13 mouse cellular contexts compared by ENCODE assay signal in genomic region chr5:105523452-105523851, GRCm38 (mm10). TPM values are rescaled to one million over a fixed set of nuclear protein-coding genes. Genes with fewer than 3 reads are reported as not detected.
A peak's percentile ranks its signal among the peaks of the same experiment; 100 is the strongest.
DNase-seq lines count a peak whose midpoint lies in the region; ATAC-seq and TF ChIP-seq lines count a peak whose summit lies in the region.
"Had no signal": no experiment of that assay in that cellular context is flagged by ENCODE, and none has a peak within 500 bp of the region (broad histone marks: within the 10 kb centered on the region; RNA-seq: fewer than 3 reads in every experiment).

No protein-coding gene starts in this region.

- H3K36me3 ChIP-seq in heart, embryonic 14.5 days (ENCODE audit: control insufficient read depth, insufficient read depth, low read length): peaks cover 30% of the 10 kb centered on the region
- H3K36me3 ChIP-seq in lung, embryonic 14.5 days (ENCODE audit: insufficient read depth): peaks cover 5% of the 10 kb centered on the region; the same call in 1 of the 2 replicates

- no peak overlapping the region for H3K4me3 ChIP-seq in heart, embryonic 14.5 days (ENCODE audit: control insufficient read depth in 1 of 2, insufficient read depth in 1 of 2, low read depth in 1 of 2, low read length in 2 of 2)
- no peak overlapping the region for H3K4me3 ChIP-seq in lung, embryonic 14.5 days (ENCODE audit: low read depth, low read length)

- peak; percentile 95 for DNase-seq in heart, adult 11 months
- DNase-seq in heart, postnatal 36 days: no peak
- DNase-seq in MEL-GATA-1-ER (ENCODE audit: extremely low read depth, low read depth): peak; percentile 74
- peak; percentile 31 for DNase-seq in lung, embryonic 14.5 days
- DNase-seq in adrenal gland, adult 18-20 months (ENCODE audit: low spot score in 2 of 2): no peak
- DNase-seq in thymus, postnatal 25 days: no peak
- DNase-seq in neural tube, embryonic 10.5 days (ENCODE audit: extremely low spot score, low spot score): no peak
- DNase-seq: B cell, adult 2 months; cerebellum, adult 9-10 months; kidney, adult 8-10 months; thymus, adult 18-20 months had no signal

- WGBS in heart, embryonic 14.5 days: 21% methylated on average over 3 of the region's 3 CpGs
- WGBS in lung, embryonic 14.5 days: 47% methylated on average over 3 of the region's 3 CpGs

- intact Hi-C loops in heart, postnatal 36 days (cut with DNase I): loop anchor here (5.0 kb wide), 2 partner anchors 34 to 64 kb away; no protein-coding TSS in a partner anchor

- H3K9me3 ChIP-seq in heart, embryonic 14.5 days (ENCODE audit: control insufficient read depth, low read length): no peaks in the 10 kb centered on the region
- H3K9me3 ChIP-seq in lung, embryonic 14.5 days (ENCODE audit: low read depth, low read length): no peaks in the 10 kb centered on the region

- TF ChIP-seq CTCF in lung, embryonic 14.5 days (IDR thresholded peaks at IDR 0.05; ENCODE audit: low read depth): no peak

- peak overlapping the region; percentile 51 for H3K9ac ChIP-seq in heart, embryonic 14.5 days (ENCODE audit: low read length)
- H3K9ac ChIP-seq in lung, embryonic 14.5 days: no peak overlapping the region

- ATAC-seq in heart, embryonic 14.5 days (ENCODE audit: insufficient number of reproducible peaks, insufficient read depth, low FRiP score, low read depth): 0 out of 2 replicates have a peak, but pooled peaks have one; percentile 31
- ATAC-seq in lung, embryonic 14.5 days (ENCODE audit: insufficient read depth): no peak
- ATAC-seq: Patski had no signal

- no peaks in the 10 kb centered on the region for H3K27me3 ChIP-seq in heart, embryonic 14.5 days (ENCODE audit: control insufficient read depth, insufficient read depth, low read length)
- H3K27me3 ChIP-seq in lung, embryonic 14.5 days (ENCODE audit: insufficient read depth, low read length): no peaks in the 10 kb centered on the region
- H3K27me3 ChIP-seq: Patski had no signal

- H3K27ac ChIP-seq in heart, embryonic 14.5 days (replicated peaks in 1 of 2; ENCODE audit: control insufficient read depth in 1 of 2, insufficient read depth in 1 of 2, low read depth in 2 of 2, low read length in 2 of 2): peak overlapping the region; percentile 47 to 82
- peak overlapping the region; percentile 69; the same call in 1 of the 2 replicates for H3K27ac ChIP-seq in lung, embryonic 14.5 days (ENCODE audit: low read depth)

- H3K4me1 ChIP-seq in heart, embryonic 14.5 days (ENCODE audit: control insufficient read depth in 2 of 2, insufficient read depth in 2 of 2, low read length in 2 of 2): peaks cover 22 to 69% of the 10 kb centered on the region in 2 experiments
- H3K4me1 ChIP-seq in lung, embryonic 14.5 days (ENCODE audit: insufficient read depth): peaks cover 4% of the 10 kb centered on the region; the same call in 1 of the 2 replicates

- peak overlapping the region; percentile 51 for H3K4me2 ChIP-seq in heart, embryonic 14.5 days (ENCODE audit: low read length)
- H3K4me2 ChIP-seq in lung, embryonic 14.5 days: peak overlapping the region; percentile 37; the same call in 1 of the 2 replicates

RNA-seq across cellular contexts. Expression of gene Lrrc8c, which starts 4.3 kb away (rescaled TPM):
- total RNA-seq in heart, postnatal 36 days (2021): 10 to 100 TPM; 25.3 to 29.8 TPM
- polyA plus RNA-seq in heart, embryonic 14.5 days (2014; fragmentation: Nextera tagmentation; extraction: Ambion mirVana): 21.7 and 29.9 TPM in 2 replicates
- 23.4 and 24.7 TPM in 2 replicates for polyA plus RNA-seq in lung, embryonic 14.5 days (2014; fragmentation: Nextera tagmentation; extraction: Ambion mirVana)
- 10 to 100 TPM; 19.2 to 21.3 TPM for total RNA-seq in adrenal gland, adult 18-20 months (2021)

Comparison
In these comparisons a context has a peak if more than half of its experiments do, and no peak if none do; other contexts are left out.
1. DNase-seq: peak in heart, adult 11 months (single experiment), MEL-GATA-1-ER (single experiment) and lung, embryonic 14.5 days (single experiment); none in heart, postnatal 36 days (0 of 2), adrenal gland, adult 18-20 months (0 of 2), thymus, postnatal 25 days (single experiment) and neural tube, embryonic 10.5 days (single experiment).